Mouse (Mus musculus): ENCODE measurements at regions not wholly inside any gene's neighbourhood (a gene's known extent, or its start where the extent isn't known, plus 50 kb on each side); places are given as distances from the start of the nearest gene placed in this dataset.
A peak's percentile ranks its signal among the peaks of the same experiment; 100 is the strongest.

- peak; percentile 59 for DNase-seq
Measured at GRCm38 (mm10) chr12:77991627-77992026, 202.4 kb upstream of the Gm6657 start.

- no peak for DNase-seq
Measured at GRCm38 (mm10) chr12:77994176-77994575, 199.9 kb upstream of the Gm6657 start.

- DNase-seq = no peak
Measured at GRCm38 (mm10) chr12:77997916-77998315, 196.1 kb upstream of the Gm6657 start.

GRCm38 (mm10) chr12:78000401-78000800, 193.6 kb upstream of the Gm6657 start:
- DNase-seq = no peak

GRCm38 (mm10) chr12:78001846-78002245, 192.2 kb upstream of the Gm6657 start:
- DNase-seq = no peak

GRCm38 (mm10) chr12:78033766-78034165, 160.3 kb upstream of the Gm6657 start:
- DNase-seq = no peak

- DNase-seq = no peak
Measured at GRCm38 (mm10) chr12:78046582-78046981, 147.5 kb upstream of the Gm6657 start.

- peak; percentile 52 for DNase-seq
Measured at GRCm38 (mm10) chr12:78055956-78056355, 138.1 kb upstream of the Gm6657 start.

GRCm38 (mm10) chr12:78057166-78057565, 136.9 kb upstream of the Gm6657 start:
- no peak for DNase-seq

- no peak for DNase-seq
Measured at GRCm38 (mm10) chr12:78059965-78060364, 134.1 kb upstream of the Gm6657 start.

- no peak for DNase-seq
Measured at GRCm38 (mm10) chr12:78066024-78066423, 128.0 kb upstream of the Gm6657 start.

- DNase-seq = no peak
Measured at GRCm38 (mm10) chr12:78072935-78073334, 121.1 kb upstream of the Gm6657 start.

- DNase-seq = no peak
Measured at GRCm38 (mm10) chr12:78074290-78074802, 119.7 kb upstream of the Gm6657 start.

- peak; percentile 11 for DNase-seq
Measured at GRCm38 (mm10) chr12:78077285-78077684, 116.8 kb upstream of the Gm6657 start.

- DNase-seq = no peak
Measured at GRCm38 (mm10) chr12:78082163-78082562, 111.9 kb upstream of the Gm6657 start.

GRCm38 (mm10) chr12:78086016-78086415, 108.0 kb upstream of the Gm6657 start:
- DNase-seq = no peak

- DNase-seq = no peak
Measured at GRCm38 (mm10) chr12:78087921-78088320, 106.1 kb upstream of the Gm6657 start.

- DNase-seq = no peak
Measured at GRCm38 (mm10) chr12:78094471-78094870, 99.6 kb upstream of the Gm6657 start.

GRCm38 (mm10) chr12:78095352-78095751, 98.7 kb upstream of the Gm6657 start:
- no peak for DNase-seq

GRCm38 (mm10) chr12:78095916-78096315, 98.1 kb upstream of the Gm6657 start:
- no peak for DNase-seq

GRCm38 (mm10) chr12:78097119-78097518, 96.9 kb upstream of the Gm6657 start:
- no peak for DNase-seq

- no peak for DNase-seq
Measured at GRCm38 (mm10) chr12:78097692-78098091, 96.3 kb upstream of the Gm6657 start.

GRCm38 (mm10) chr12:78098765-78099194, 95.3 kb upstream of the Gm6657 start:
- DNase-seq = peak; percentile 85

GRCm38 (mm10) chr12:78099761-78100160, 94.3 kb upstream of the Gm6657 start:
- DNase-seq = no peak

- no peak for DNase-seq
Measured at GRCm38 (mm10) chr12:78100756-78101155, 93.3 kb upstream of the Gm6657 start.

- no peak for DNase-seq
Measured at GRCm38 (mm10) chr12:78109931-78110330, 84.1 kb upstream of the Gm6657 start.

All from lung, postnatal 10 days (tissue).